ENCODE assay signal across 8 mouse cellular contexts in the genomic region with DNA sequence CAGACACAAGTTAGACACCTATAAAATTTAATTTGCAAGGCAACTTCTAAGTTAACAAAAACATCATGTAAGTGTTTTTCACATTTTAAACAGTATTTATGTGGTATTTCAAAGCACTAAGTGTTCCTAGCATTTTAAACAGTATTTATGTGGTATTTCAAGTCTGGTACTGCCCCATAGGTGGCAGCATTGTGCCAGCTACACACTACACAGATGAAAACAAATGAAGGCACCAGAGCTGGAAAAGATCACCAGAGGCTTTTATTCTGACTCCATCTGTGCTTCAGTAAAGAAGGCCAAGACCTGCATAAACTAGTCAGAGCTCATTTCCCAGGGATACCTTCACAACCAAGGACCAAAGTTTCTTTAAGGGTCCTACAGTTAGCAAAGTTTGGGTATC. TPM values are rescaled to one million over a fixed set of nuclear protein-coding genes. Genes with fewer than 3 reads are reported as not detected.
DNase-seq lines count a peak whose midpoint lies in the region; ATAC-seq and TF ChIP-seq lines count a peak whose summit lies in the region.

No protein-coding gene starts in this region.

- H3K9me3 ChIP-seq in E14TG2a.4 (ENCODE audit: low read length): no peaks in the 10 kb centered on the region
- no peaks in the 10 kb centered on the region for H3K9me3 ChIP-seq in embryonic facial prominence, embryonic 13.5 days
- no peaks in the 10 kb centered on the region for H3K9me3 ChIP-seq in heart, embryonic 16.5 days (replicated peaks; ENCODE audit: control insufficient read depth, low read length)
- no peaks in the 10 kb centered on the region for H3K9me3 ChIP-seq in kidney, embryonic 16.5 days (ENCODE audit: low read length)

- H3K4me3 ChIP-seq in E14TG2a.4 (replicated peaks; ENCODE audit: low read length): no peak overlapping the region
- H3K4me3 ChIP-seq in embryonic facial prominence, embryonic 13.5 days: no peak overlapping the region
- no peak overlapping the region for H3K4me3 ChIP-seq in heart, embryonic 16.5 days (ENCODE audit: low read length)
- no peak overlapping the region for H3K4me3 ChIP-seq in kidney, embryonic 16.5 days (ENCODE audit: low read length)

- no peaks in the 10 kb centered on the region for H3K4me1 ChIP-seq in E14TG2a.4 (replicated peaks; ENCODE audit: low read depth, low read length)
- no peaks in the 10 kb centered on the region for H3K4me1 ChIP-seq in embryonic facial prominence, embryonic 13.5 days
- H3K4me1 ChIP-seq in heart, embryonic 16.5 days (ENCODE audit: control insufficient read depth, insufficient read depth, low read length): peaks cover 7% of the 10 kb centered on the region
- H3K4me1 ChIP-seq in kidney, embryonic 16.5 days (ENCODE audit: insufficient read depth, low read length): no peaks in the 10 kb centered on the region

- DNase-seq in adrenal gland, postnatal 36 days: peak; percentile 62 to 76
- DNase-seq in liver: peak; percentile 66
- DNase-seq in naive thymus-derived CD4-positive, alpha-beta T cell, adult 2 months (ENCODE audit: low read depth): peak; percentile 83
- peak; percentile 67 for DNase-seq in telencephalon, adult 2 months (ENCODE audit: low read depth, low spot score)

- H3K27me3 ChIP-seq in E14TG2a.4 (ENCODE audit: insufficient read depth, low read length): no peaks in the 10 kb centered on the region
- H3K27me3 ChIP-seq in embryonic facial prominence, embryonic 13.5 days: no peaks in the 10 kb centered on the region
- no peaks in the 10 kb centered on the region for H3K27me3 ChIP-seq in heart, embryonic 16.5 days (ENCODE audit: control insufficient read depth, insufficient read depth, low read length)
- no peaks in the 10 kb centered on the region for H3K27me3 ChIP-seq in kidney, embryonic 16.5 days (ENCODE audit: insufficient read depth, low read length)

- H3K27ac ChIP-seq in embryonic facial prominence, embryonic 13.5 days: no peak overlapping the region
- H3K27ac ChIP-seq in heart, embryonic 16.5 days (ENCODE audit: low read length): peak overlapping the region; percentile 33
- no peak overlapping the region for H3K27ac ChIP-seq in kidney, embryonic 16.5 days (ENCODE audit: low read length)

- ATAC-seq in embryonic facial prominence, embryonic 13.5 days (ENCODE audit: insufficient number of reproducible peaks, insufficient read depth, low FRiP score, low TSS enrichment, low read depth): peak; percentile 59; the same call in 1 of the 2 replicates
- no peak; the same call in 1 of the 2 replicates for ATAC-seq in heart, embryonic 16.5 days (replicated peaks; ENCODE audit: extremely low read depth, insufficient read depth, low FRiP score)
- peak; percentile 71; the same call in 1 of the 2 replicates for ATAC-seq in kidney, embryonic 16.5 days (ENCODE audit: low FRiP score, low TSS enrichment)

- no peak overlapping the region for H3K9ac ChIP-seq in embryonic facial prominence, embryonic 13.5 days
- H3K9ac ChIP-seq in heart, embryonic 16.5 days (ENCODE audit: low read length): no peak overlapping the region
- no peak overlapping the region for H3K9ac ChIP-seq in kidney, embryonic 16.5 days (replicated peaks; ENCODE audit: low read length)

- TF ChIP-seq CTCF in E14TG2a.4 (conservative IDR thresholded peaks at IDR 0.05; ENCODE audit: low read length): peak; percentile 68

- no peak overlapping the region for H3K4me2 ChIP-seq in embryonic facial prominence, embryonic 13.5 days
- no peak overlapping the region for H3K4me2 ChIP-seq in heart, embryonic 16.5 days (ENCODE audit: low read depth, low read length)
- no peak overlapping the region for H3K4me2 ChIP-seq in kidney, embryonic 16.5 days (replicated peaks; ENCODE audit: low read depth, low read length)

- H3K36me3 ChIP-seq in E14TG2a.4 (ENCODE audit: insufficient read depth, low read length): no peaks in the 10 kb centered on the region
- H3K36me3 ChIP-seq in embryonic facial prominence, embryonic 13.5 days: no peaks in the 10 kb centered on the region
- H3K36me3 ChIP-seq in heart, embryonic 16.5 days (ENCODE audit: control insufficient read depth, insufficient read depth): no peaks in the 10 kb centered on the region
- no peaks in the 10 kb centered on the region for H3K36me3 ChIP-seq in kidney, embryonic 16.5 days (ENCODE audit: insufficient read depth, low read length)

RNA-seq across cellular contexts. Expression of a gene that starts 7.6 kb away (rescaled TPM):
- total RNA-seq in adrenal gland, postnatal 36 days (2021): 10 to 100 TPM; 21.6 to 41.6 TPM
- 55.6 and 61.5 TPM in 2 replicates for polyA plus RNA-seq in embryonic facial prominence, embryonic 13.5 days (2015; fragmentation: Nextera tagmentation; extraction: Ambion mirVana)
- polyA plus RNA-seq in heart, embryonic 16.5 days (2015; fragmentation: Nextera tagmentation; extraction: Ambion mirVana): 242 and 249 TPM in 2 replicates
- 50.3 and 61.4 TPM in 2 replicates for polyA plus RNA-seq in kidney, embryonic 16.5 days (2015; fragmentation: Nextera tagmentation; extraction: Ambion mirVana)

RNA-seq across cellular contexts. Expression of a gene that starts 25.5 kb away (rescaled TPM):
- 10 to 100 TPM; 49.1 to 59.1 TPM for total RNA-seq in adrenal gland, postnatal 36 days (2021)
- polyA plus RNA-seq in embryonic facial prominence, embryonic 13.5 days (2015; fragmentation: Nextera tagmentation; extraction: Ambion mirVana): 68.2 and 72.8 TPM in 2 replicates
- polyA plus RNA-seq in heart, embryonic 16.5 days (2015; fragmentation: Nextera tagmentation; extraction: Ambion mirVana): 51.9 and 56.9 TPM in 2 replicates
- polyA plus RNA-seq in kidney, embryonic 16.5 days (2015; fragmentation: Nextera tagmentation; extraction: Ambion mirVana): 66.4 and 73.6 TPM in 2 replicates
